Mouse (Mus musculus) skeletal muscle tissue, postnatal 0 days (tissue): ENCODE results near the gene Prm3. TPM values are rescaled to one million over a fixed set of nuclear protein-coding genes. Genes with fewer than 3 reads are reported as not detected.

Experiments used
- polyA plus RNA-seq: library from polyadenylated mRNA; unstranded; fragments of >200 nt; fragmentation: Nextera tagmentation; extraction: Ambion mirVana; gene quantifications from 2 replicates; pipeline ENCODE4 v1.2.1, GENCODE M21; 2015

The Prm3 gene
- not detected in 2 replicates for polyA plus RNA-seq

GRCm38 (mm10) chr16:10790702-10791101, at the start of gene Prm3:
TSS of gene Prm3 (minus strand) at chr16:10790914.

GRCm38 (mm10) chr16:10834911-10835587, 44.3 kb upstream of the Prm3 start, which contains the start of gene Rmi2:
TSS of gene Rmi2 (plus strand) at chr16:10835059.

GRCm38 (mm10) chr16:10812865-10813371, 22.2 kb upstream of the Prm3 start, which contains the start of gene Gm11172:
TSS of gene Gm11172 (plus strand) at chr16:10812915.

GRCm38 (mm10) chr16:10805789-10806527, 15.2 kb upstream of the Prm3 start, which contains the start of gene Prm1:
TSS of gene Prm1 (minus strand) at chr16:10805839.

GRCm38 (mm10) chr16:10796034-10796433, 5.3 kb upstream of the Prm3 start, which contains the start of gene Prm2:
TSS of gene Prm2 (minus strand) at chr16:10796134.

GRCm38 (mm10) chr16:10788271-10788670, 2.4 kb downstream of the Prm3 start, which contains the start of gene Tnp2:
TSS of gene Tnp2 (minus strand) at chr16:10788660.

GRCm38 (mm10) chr16:10785371-10786231, 5.1 kb downstream of the Prm3 start, which contains the start of gene Socs1:
TSS of gene Socs1 (minus strand) at chr16:10785536.

Other genes starting within 250 kb of the Prm3 start
- gene Dexi, start 247.9 kb downstream of the Prm3 start, polyA plus RNA-seq = 24.3 and 26.4 TPM in 2 replicates
- 28.0 and 28.1 TPM in 2 replicates for gene Clec16a, start 245.6 kb downstream of the Prm3 start, polyA plus RNA-seq
- gene Socs1, start 5.4 kb downstream of the Prm3 start, polyA plus RNA-seq = 4.3 and 6.8 TPM in 2 replicates
- gene Tnp2, start 2.3 kb downstream of the Prm3 start, polyA plus RNA-seq = not detected in 2 replicates
- not detected in 2 replicates for gene Prm2, start 5.2 kb upstream of the Prm3 start, polyA plus RNA-seq
- not detected in 2 replicates for gene Prm1, start 14.9 kb upstream of the Prm3 start, polyA plus RNA-seq
- gene Gm11172, start 22.0 kb upstream of the Prm3 start, polyA plus RNA-seq = not detected in 2 replicates
- gene Rmi2, start 44.1 kb upstream of the Prm3 start, polyA plus RNA-seq = 0.41 and 0.60 TPM in 2 replicates